Mouse (Mus musculus): Measurements from ENCODE around the gene Sec14l2. TPM values are rescaled to one million over a fixed set of nuclear protein-coding genes. Genes with fewer than 3 reads are reported as not detected.
A peak's percentile ranks its signal among the peaks of the same experiment; 100 is the strongest.
"Not testable (repeated sequence)": the region's sequence is repeated elsewhere in the genome, so short reads cannot be mapped to it uniquely, and the experiment has no call there.

Gene Sec14l2
- polyA plus RNA-seq, 1 experiment: 8.2 TPM

DNA sequence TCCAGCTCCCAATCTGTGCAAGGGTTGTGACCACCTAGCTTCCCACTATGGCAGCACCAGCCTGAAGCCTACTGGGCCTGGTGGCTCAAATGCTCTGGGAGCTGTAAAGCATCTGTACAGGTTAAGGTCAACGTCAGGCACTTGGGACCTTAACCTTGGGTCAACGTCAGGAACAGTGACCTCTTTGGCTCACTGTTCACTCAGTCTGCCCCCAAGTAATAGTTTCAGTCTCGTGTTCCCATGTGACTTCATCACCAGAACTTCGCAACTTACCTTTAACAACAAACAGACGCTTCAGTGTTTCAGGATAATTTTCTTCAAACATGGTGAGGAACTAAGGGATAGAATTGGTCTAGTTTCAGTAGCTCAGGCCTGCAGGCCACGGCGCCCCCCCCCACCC lies 14.5 kb downstream of the Sec14l2 start:
- no peak for TF ChIP-seq POLR2A (IDR thresholded peaks at IDR 0.05; ENCODE audit: borderline replicate concordance, extremely low read depth, low read depth, low read length)
- no peak for TF ChIP-seq CTCF (IDR thresholded peaks at IDR 0.05; ENCODE audit: insufficient read depth, low read length)
- no peak for DNase-seq
- 80% methylated on average over 7 of the region's 7 CpGs for WGBS
- Histone ChIP-seq H3K4me1 (ENCODE audit: control insufficient read depth, insufficient read depth, low read length) (no peaks in the 10 kb centered on the region), H3K4me3 (replicated peaks; ENCODE audit: extremely low read depth, low read depth, low read length) (no peak overlapping the region)

GRCm38 (mm10) chr11:4107901-4108300 lies 15.3 kb downstream of the Sec14l2 start:
- not testable (repeated sequence) for DNase-seq; H3K4me3 ChIP-seq (replicated peaks; ENCODE audit: extremely low read depth, low read depth, low read length); H3K4me1 ChIP-seq (ENCODE audit: control insufficient read depth, insufficient read depth, low read length)
- 93% methylated on average over 6 of the region's 6 CpGs for WGBS

GRCm38 (mm10) chr11:4105444-4105843 lies 17.8 kb downstream of the Sec14l2 start:
- H3K4me1 ChIP-seq (ENCODE audit: control insufficient read depth, insufficient read depth, low read length): no peaks in the 10 kb centered on the region
- no peak overlapping the region for H3K4me3 ChIP-seq (replicated peaks; ENCODE audit: extremely low read depth, low read depth, low read length)
- WGBS: 80% methylated on average over 6 of the region's 6 CpGs
- DNase-seq: no peak
- no peak for TF ChIP-seq POLR2A (IDR thresholded peaks at IDR 0.05; ENCODE audit: borderline replicate concordance, extremely low read depth, low read depth, low read length)
- TF ChIP-seq CTCF (IDR thresholded peaks at IDR 0.05; ENCODE audit: insufficient read depth, low read length): no peak

- TF ChIP-seq CTCF (IDR thresholded peaks at IDR 0.05; ENCODE audit: insufficient read depth, low read length) (no peak), POLR2A (IDR thresholded peaks at IDR 0.05; ENCODE audit: borderline replicate concordance, extremely low read depth, low read depth, low read length) (no peak)
Measured at GRCm38 (mm10) chr11:4104989-4105388, 18.2 kb downstream of the Sec14l2 start.

GRCm38 (mm10) chr11:4103522-4103921 lies 19.7 kb downstream of the Sec14l2 start:
- WGBS: 73% methylated on average over 14 of the region's 14 CpGs
- no peak for TF ChIP-seq CTCF (IDR thresholded peaks at IDR 0.05; ENCODE audit: insufficient read depth, low read length)
- TF ChIP-seq POLR2A (IDR thresholded peaks at IDR 0.05; ENCODE audit: borderline replicate concordance, extremely low read depth, low read depth, low read length): no peak
- no peaks in the 10 kb centered on the region for H3K4me1 ChIP-seq (ENCODE audit: control insufficient read depth, insufficient read depth, low read length)
- DNase-seq: no peak
- no peak overlapping the region for H3K4me3 ChIP-seq (replicated peaks; ENCODE audit: extremely low read depth, low read depth, low read length)

More at GRCm38 (mm10) chr11:4104989-4105388, 18.2 kb downstream of the Sec14l2 start:
- no peak for DNase-seq
- Histone ChIP-seq H3K4me1 (ENCODE audit: control insufficient read depth, insufficient read depth, low read length) (no peaks in the 10 kb centered on the region), H3K4me3 (replicated peaks; ENCODE audit: extremely low read depth, low read depth, low read length) (no peak overlapping the region)
- 86% methylated on average over 5 of the region's 5 CpGs for WGBS

- TF ChIP-seq CTCF (IDR thresholded peaks at IDR 0.05; ENCODE audit: insufficient read depth, low read length) (no peak), POLR2A (IDR thresholded peaks at IDR 0.05; ENCODE audit: borderline replicate concordance, extremely low read depth, low read depth, low read length) (no peak)
- H3K4me3 ChIP-seq (replicated peaks; ENCODE audit: extremely low read depth, low read depth, low read length): no peak overlapping the region
- H3K4me1 ChIP-seq (ENCODE audit: control insufficient read depth, insufficient read depth, low read length): peaks cover 5% of the 10 kb centered on the region
- no peak for DNase-seq
- 74% methylated on average over 5 of the region's 5 CpGs for WGBS
Measured at GRCm38 (mm10) chr11:4101851-4102250, 21.4 kb downstream of the Sec14l2 start.

- H3K4me3 ChIP-seq (replicated peaks; ENCODE audit: extremely low read depth, low read depth, low read length): no peak overlapping the region
- H3K4me1 ChIP-seq (ENCODE audit: control insufficient read depth, insufficient read depth, low read length): peaks cover 5% of the 10 kb centered on the region
- no peak for TF ChIP-seq POLR2A (IDR thresholded peaks at IDR 0.05; ENCODE audit: borderline replicate concordance, extremely low read depth, low read depth, low read length)
- TF ChIP-seq CTCF (IDR thresholded peaks at IDR 0.05; ENCODE audit: insufficient read depth, low read length): no peak
- DNase-seq: no peak
- 82% methylated on average over 3 of the region's 3 CpGs for WGBS
Measured at GRCm38 (mm10) chr11:4099447-4099846, 23.8 kb downstream of the Sec14l2 start.

- WGBS: 60% methylated on average over 7 of the region's 7 CpGs
- Histone ChIP-seq H3K4me1 (ENCODE audit: control insufficient read depth, insufficient read depth, low read length) (peaks cover 5% of the 10 kb centered on the region), H3K4me3 (replicated peaks; ENCODE audit: extremely low read depth, low read depth, low read length) (no peak overlapping the region)
Measured at GRCm38 (mm10) chr11:4098816-4099215, 24.4 kb downstream of the Sec14l2 start.

DNA sequence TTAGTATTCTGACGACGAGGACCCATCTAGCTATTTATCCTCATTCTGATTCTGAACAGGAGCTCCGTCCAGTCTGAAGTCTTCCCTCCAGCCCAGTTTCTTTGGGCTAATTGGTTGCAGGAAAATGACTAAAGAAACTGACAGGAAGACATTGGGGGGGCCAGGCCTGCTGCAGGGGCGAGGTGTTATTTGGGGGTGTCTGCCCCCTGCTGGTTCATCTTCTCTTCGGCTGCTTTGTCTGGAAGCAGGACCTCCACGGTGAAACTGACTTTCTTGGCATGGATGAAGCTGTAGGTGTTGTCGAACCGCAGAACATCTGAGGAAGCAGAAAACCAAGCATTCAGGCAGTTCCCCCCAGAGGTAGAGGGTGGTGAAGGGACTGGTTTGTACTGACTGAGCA lies 25.1 kb downstream of the Sec14l2 start:
- no peak for DNase-seq
- WGBS: 56% methylated on average over 8 of the region's 8 CpGs

More at GRCm38 (mm10) chr11:4098816-4099215, 24.4 kb downstream of the Sec14l2 start:
- no peak for DNase-seq
- TF ChIP-seq CTCF (IDR thresholded peaks at IDR 0.05; ENCODE audit: insufficient read depth, low read length): no peak

DNA sequence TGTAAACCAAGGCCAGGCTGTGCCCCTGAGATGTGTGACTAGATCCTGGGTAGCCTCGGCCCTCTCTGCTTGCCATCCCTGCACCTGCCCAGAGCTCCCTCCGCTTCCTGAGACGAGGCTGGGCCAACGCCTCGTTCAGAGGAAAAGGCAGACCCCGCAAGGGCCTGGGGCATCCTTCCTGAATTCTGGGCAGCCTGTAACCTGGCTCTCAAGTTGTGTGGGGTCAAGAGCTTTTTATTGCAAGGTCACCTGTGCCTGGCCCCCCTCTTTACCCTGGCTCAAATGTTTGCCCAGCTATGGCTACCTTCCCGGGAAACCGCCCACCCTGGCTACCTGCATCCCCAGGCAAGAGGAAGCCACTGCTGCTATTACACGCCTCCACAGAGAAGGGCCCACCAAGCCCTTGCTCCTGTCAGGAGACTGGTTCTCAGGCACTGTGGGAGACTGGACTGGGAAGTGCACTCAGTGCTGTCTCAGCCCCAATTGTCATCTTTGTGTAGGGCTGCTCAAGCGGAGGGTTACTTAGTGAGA lies 26.1 kb downstream of the Sec14l2 start:
- H3K4me3 ChIP-seq (replicated peaks; ENCODE audit: extremely low read depth, low read depth, low read length): peak overlapping the region; percentile 62
- TF ChIP-seq POLR2A (IDR thresholded peaks at IDR 0.05; ENCODE audit: borderline replicate concordance, extremely low read depth, low read depth, low read length) (no peak), CTCF (IDR thresholded peaks at IDR 0.05; ENCODE audit: insufficient read depth, low read length) (no peak)
- peaks cover 5% of the 10 kb centered on the region for H3K4me1 ChIP-seq (ENCODE audit: control insufficient read depth, insufficient read depth, low read length)
- DNase-seq: no peak
- 24% methylated on average over 10 of the region's 10 CpGs for WGBS

More for the DNA sequence above, 25.1 kb downstream of the Sec14l2 start:
- TF ChIP-seq CTCF (IDR thresholded peaks at IDR 0.05; ENCODE audit: insufficient read depth, low read length) (no peak), POLR2A (IDR thresholded peaks at IDR 0.05; ENCODE audit: borderline replicate concordance, extremely low read depth, low read depth, low read length) (no peak)
- no peak overlapping the region for H3K4me3 ChIP-seq (replicated peaks; ENCODE audit: extremely low read depth, low read depth, low read length)
- H3K4me1 ChIP-seq (ENCODE audit: control insufficient read depth, insufficient read depth, low read length): peaks cover 5% of the 10 kb centered on the region
